Mouse (Mus musculus) midbrain, embryonic 11.5 days (tissue): ENCODE data around the gene 4932415D10Rik. TPM values are rescaled to one million over a fixed set of nuclear protein-coding genes. Genes with fewer than 3 reads are reported as not detected.

Source experiments
- ATAC-seq: fragments of 200-750 bp; cut with Nextera tagmentation; 2 replicates; pipeline ENCODE4 v1.8.0; 2017; ENCODE audit warnings: moderate TSS enrichment, moderate library complexity; ENCODE audit not compliant: low FRiP score
- DNase-seq: peaks from one replicate; pipeline ENCODE4 v3.0.0; 2015; ENCODE audit warnings: low spot score; ENCODE audit errors: missing footprints
- H3K27ac ChIP-seq: fragments of 300-500 bp; sonication (generic); 2 replicates; pipeline ENCODE4 v1.5.1; 2014; ENCODE audit warnings: low read depth, low read length
- H3K27me3 ChIP-seq: fragments of 300-500 bp; sonication (generic); 2 replicates; pipeline ENCODE4 v1.6.1; 2014; ENCODE audit warnings: mild to moderate bottlenecking, low read length, moderate library complexity, mixed read lengths; ENCODE audit not compliant: control insufficient read depth, insufficient read depth
- H3K36me3 ChIP-seq: fragments of 300-500 bp; sonication (generic); 2 replicates; pipeline ENCODE4 v1.6.1; 2014; ENCODE audit warnings: mild to moderate bottlenecking, low read length, moderate library complexity, mixed read lengths; ENCODE audit not compliant: control insufficient read depth, insufficient read depth
- H3K4me1 ChIP-seq: fragments of 300-500 bp; sonication (generic); 2 replicates; pipeline ENCODE4 v1.6.1; 2014; ENCODE audit warnings: low read length; ENCODE audit not compliant: control insufficient read depth, insufficient read depth
- H3K4me2 ChIP-seq: fragments of 300-500 bp; sonication (generic); 2 replicates; pipeline ENCODE4 v1.6.1; 2014; ENCODE audit warnings: mild to moderate bottlenecking, moderate library complexity
- H3K4me3 ChIP-seq: fragments of 300-500 bp; sonication (generic); 2 replicates; pipeline ENCODE4 v1.5.1; 2014; ENCODE audit warnings: low read depth, low read length
- H3K9ac ChIP-seq: fragments of 300-500 bp; sonication (generic); 2 replicates; pipeline ENCODE4 v1.6.1; 2014; ENCODE audit warnings: low read length
- H3K9me3 ChIP-seq: fragments of 300-500 bp; sonication (generic); 2 replicates; pipeline ENCODE4 v1.6.1; 2016; ENCODE audit warnings: low read length; ENCODE audit not compliant: control insufficient read depth
- WGBS: fragments of 180-500 bp; shearing (Covaris S2); extraction: QIAGEN DNeasy Blood & Tissue Kit; methylation state at CpG from one replicate; pipeline ENCODE4 v1.1.7; 2014; 5-methylcytosine and 5-hydroxymethylcytosine counted together
- polyA plus RNA-seq: library from polyadenylated mRNA; unstranded; fragments of >200 nt; fragmentation: Nextera tagmentation; extraction: Ambion mirVana; gene quantifications from 2 replicates; pipeline ENCODE4 v1.2.1, GENCODE M21; 2014

Gene 4932415D10Rik
- polyA plus RNA-seq, 1 experiment from 2014 or later = not detected

- no peak overlapping the region for H3K27ac ChIP-seq
Observed at GRCm38 (mm10) chr10:82241401-82241788, 75.0 kb downstream of the 4932415D10Rik start.

GRCm38 (mm10) chr10:82240742-82241400 is 75.5 kb downstream of the 4932415D10Rik start, which contains the start of gene Zfp938:
Gene Zfp938, minus strand, starts transcription at chr10:82241280.
- H3K4me3 ChIP-seq = peak within 1 kb of the TSS; percentile 75
- ATAC-seq (peak; percentile 100), DNase-seq (peak; percentile 97)
- 5% methylated on average over 27 of the region's 27 CpGs for WGBS
- no peaks in the 10 kb centered on the region; the same call in 1 of the 2 replicates for H3K4me1 ChIP-seq
- H3K4me2 ChIP-seq = peak within 1 kb of the TSS; percentile 66
- H3K27me3 ChIP-seq = no peaks in the 10 kb centered on the region
- H3K9me3 ChIP-seq = peaks cover 12% of the 10 kb centered on the region; the same call in 1 of the 2 replicates
- peak within 1 kb of the TSS; percentile 91 for H3K9ac ChIP-seq
- no peak within 1 kb of the TSS for H3K27ac ChIP-seq
- peaks cover 4% of the 10 kb centered on the region; the same call in 1 of the 2 replicates for H3K36me3 ChIP-seq

More at GRCm38 (mm10) chr10:82241401-82241788, 75.0 kb downstream of the 4932415D10Rik start:
- ATAC-seq (no peak), DNase-seq (no peak)
- H3K4me1 ChIP-seq = no peaks in the 10 kb centered on the region; the same call in 1 of the 2 replicates
- WGBS = 74% methylated on average over 5 of the region's 5 CpGs
- peak overlapping the region; percentile 75 for H3K4me3 ChIP-seq
- peak overlapping the region; percentile 66 for H3K4me2 ChIP-seq
- H3K27me3 ChIP-seq = no peaks in the 10 kb centered on the region
- peak overlapping the region; percentile 91; the same call in 1 of the 2 replicates for H3K9ac ChIP-seq
- H3K36me3 ChIP-seq = peaks cover 4% of the 10 kb centered on the region; the same call in 1 of the 2 replicates
- H3K9me3 ChIP-seq = peaks cover 12% of the 10 kb centered on the region; the same call in 1 of the 2 replicates

Other genes with a start within 250 kb of the 4932415D10Rik start
- 7.1 and 7.4 TPM in 2 replicates for gene BC024063, start 233.2 kb downstream of the 4932415D10Rik start, polyA plus RNA-seq
- 6.3 and 6.6 TPM in 2 replicates for gene AU041133, start 188.6 kb downstream of the 4932415D10Rik start, polyA plus RNA-seq
- gene Zfp938, start 75.3 kb downstream of the 4932415D10Rik start, polyA plus RNA-seq = 18.8 and 20.6 TPM in 2 replicates
- 10.5 and 11.0 TPM in 2 replicates for gene Gm4924, start 37.7 kb upstream of the 4932415D10Rik start, polyA plus RNA-seq
- gene Gm1553, start 176.0 kb upstream of the 4932415D10Rik start, polyA plus RNA-seq = not detected in 2 replicates